Mouse (Mus musculus): ENCODE data around the gene Hmg20b. TPM values are rescaled to one million over a fixed set of nuclear protein-coding genes. Genes with fewer than 3 reads are reported as not detected.

Gene Hmg20b
- polyA plus RNA-seq, 2 experiments from 2014 or later = 14.4 to 17.3 TPM

GRCm38 (mm10) chr10:81303761-81304160 is 46.5 kb downstream of the Hmg20b start:
- ATAC-seq = peak; percentile 78

- ATAC-seq = peak; percentile 15
Measured at GRCm38 (mm10) chr10:81303258-81303657, 47.0 kb downstream of the Hmg20b start.

GRCm38 (mm10) chr10:81302781-81303218 is 47.5 kb downstream of the Hmg20b start:
- ATAC-seq = no peak

- no peak for ATAC-seq
Measured at GRCm38 (mm10) chr10:81302288-81302687, 48.0 kb downstream of the Hmg20b start.

GRCm38 (mm10) chr10:81301321-81301720 is 49.0 kb downstream of the Hmg20b start:
- no peak for ATAC-seq

GRCm38 (mm10) chr10:81300352-81300907 is 49.9 kb downstream of the Hmg20b start:
- ATAC-seq = no peak

GRCm38 (mm10) chr10:81299585-81300351 is 50.5 kb downstream of the Hmg20b start:
- no peak for ATAC-seq

- peak; percentile 61 for ATAC-seq
Measured at GRCm38 (mm10) chr10:81298369-81299100, 51.7 kb downstream of the Hmg20b start.

- ATAC-seq = peak; percentile 65
Measured at GRCm38 (mm10) chr10:81297845-81298244, 52.4 kb downstream of the Hmg20b start.

GRCm38 (mm10) chr10:81297246-81297645 is 53.0 kb downstream of the Hmg20b start:
- ATAC-seq = no peak

Other genes with a start within 250 kb of the Hmg20b start
- 10 to 100 TPM; 21.5 to 28.1 TPM for gene Map2k2, start 244.6 kb downstream of the Hmg20b start, polyA plus RNA-seq (2017; shearing (Covaris generic))
- gene Zbtb7a, start 215.3 kb downstream of the Hmg20b start, polyA plus RNA-seq (2017; shearing (Covaris generic)) = 10 to 100 TPM in 1 of 2 experiments, 1 to 10 TPM in 1; 6.5 to 11.3 TPM
- gene Pias4, start 182.6 kb downstream of the Hmg20b start, polyA plus RNA-seq (2017; shearing (Covaris generic)) = 10 to 100 TPM; 17.1 to 20.0 TPM
- gene Eef2, start 173.8 kb downstream of the Hmg20b start, polyA plus RNA-seq (2017; shearing (Covaris generic)) = 1,000 to 10,000 TPM in 1 of 2 experiments, 100 to 1,000 TPM in 1; 934 to 1,665 TPM
- gene Dapk3, start 167.5 kb downstream of the Hmg20b start, polyA plus RNA-seq (2017; shearing (Covaris generic)) = 1 to 10 TPM; 1.3 to 2.6 TPM
- gene 4930442H23Rik, start 166.6 kb downstream of the Hmg20b start, polyA plus RNA-seq (2017; shearing (Covaris generic)) = not detected
- under 1 TPM; 0.31 to 0.44 TPM for gene Nmrk2, start 148.4 kb downstream of the Hmg20b start, polyA plus RNA-seq (2017; shearing (Covaris generic))
- 1 to 10 TPM; 4.0 to 6.2 TPM for gene Atcay, start 119.6 kb downstream of the Hmg20b start, polyA plus RNA-seq (2017; shearing (Covaris generic))
- 1 to 10 TPM; 1.6 to 1.7 TPM for gene Zfr2, start 117.3 kb downstream of the Hmg20b start, polyA plus RNA-seq (2017; shearing (Covaris generic))
- 100 to 1,000 TPM in 1 of 2 experiments, 10 to 100 TPM in 1; 63.6 to 103 TPM for gene Matk, start 97.5 kb downstream of the Hmg20b start, polyA plus RNA-seq (2017; shearing (Covaris generic))
- gene Mrpl54, start 83.5 kb downstream of the Hmg20b start, polyA plus RNA-seq (2017; shearing (Covaris generic)) = 100 to 1,000 TPM; 111 to 132 TPM
- 10 to 100 TPM; 12.5 to 14.8 TPM for gene Apba3, start 83.5 kb downstream of the Hmg20b start, polyA plus RNA-seq (2017; shearing (Covaris generic))
- 1 to 10 TPM; 2.4 to 2.6 TPM for gene Tjp3, start 58.9 kb downstream of the Hmg20b start, polyA plus RNA-seq (2017; shearing (Covaris generic))
- 10 to 100 TPM; 14.6 to 15.1 TPM for gene Pip5k1c, start 57.5 kb downstream of the Hmg20b start, polyA plus RNA-seq (2017; shearing (Covaris generic))
- 1 to 10 TPM; 4.2 to 4.7 TPM for gene Cactin, start 29.4 kb downstream of the Hmg20b start, polyA plus RNA-seq (2017; shearing (Covaris generic))
- gene Tbxa2r, start 21.7 kb downstream of the Hmg20b start, polyA plus RNA-seq (2017; shearing (Covaris generic)) = 10 to 100 TPM; 19.3 to 22.0 TPM
- gene Gipc3, start 7.2 kb downstream of the Hmg20b start, polyA plus RNA-seq (2017; shearing (Covaris generic)) = under 1 TPM; 0.15 to 0.28 TPM
- gene Mfsd12, start 7.0 kb upstream of the Hmg20b start, polyA plus RNA-seq (2017; shearing (Covaris generic)) = 1 to 10 TPM; 1.3 to 1.5 TPM
- gene 4930404N11Rik, start 15.3 kb upstream of the Hmg20b start, polyA plus RNA-seq (2017; shearing (Covaris generic)) = 1 to 10 TPM in 1 of 2 experiments, under 1 TPM in 1; 0.34 to 2.0 TPM
- 10 to 100 TPM; 12.3 to 16.4 TPM for gene Fzr1, start 28.0 kb upstream of the Hmg20b start, polyA plus RNA-seq (2017; shearing (Covaris generic))
- gene Dohh, start 33.9 kb upstream of the Hmg20b start, polyA plus RNA-seq (2017; shearing (Covaris generic)) = 10 to 100 TPM in 1 of 2 experiments, 1 to 10 TPM in 1; 9.4 to 13.9 TPM
- 1 to 10 TPM; 2.2 to 3.7 TPM for gene Gm48551, start 34.0 kb upstream of the Hmg20b start, polyA plus RNA-seq (2017; shearing (Covaris generic))
- 1 to 10 TPM in 1 of 2 experiments, under 1 TPM in 1; 0.71 to 2.3 TPM for gene Gm48552, start 38.5 kb upstream of the Hmg20b start, polyA plus RNA-seq (2017; shearing (Covaris generic))
- gene Smim24, start 42.6 kb upstream of the Hmg20b start, polyA plus RNA-seq (2017; shearing (Covaris generic)) = 10 to 100 TPM in 1 of 2 experiments, 1 to 10 TPM in 1; 9.0 to 10.8 TPM
- gene Nfic, start 105.2 kb upstream of the Hmg20b start, polyA plus RNA-seq (2017; shearing (Covaris generic)) = 10 to 100 TPM; 14.2 to 19.2 TPM
- gene Celf5, start 132.2 kb upstream of the Hmg20b start, polyA plus RNA-seq (2017; shearing (Covaris generic)) = 1 to 10 TPM in 1 of 2 experiments, under 1 TPM in 1; 0.53 to 1.1 TPM
- gene Ncln, start 145.9 kb upstream of the Hmg20b start, polyA plus RNA-seq (2017; shearing (Covaris generic)) = 10 to 100 TPM; 41.9 to 63.2 TPM
- gene S1pr4, start 149.7 kb upstream of the Hmg20b start, polyA plus RNA-seq (2017; shearing (Covaris generic)) = 10 to 100 TPM; 53.2 to 76.8 TPM
- gene Gna15, start 173.7 kb upstream of the Hmg20b start, polyA plus RNA-seq (2017; shearing (Covaris generic)) = 10 to 100 TPM; 28.5 to 31.9 TPM
- 10 to 100 TPM; 28.5 to 42.5 TPM for gene Gna11, start 194.7 kb upstream of the Hmg20b start, polyA plus RNA-seq (2017; shearing (Covaris generic))
- 100 to 1,000 TPM; 103 to 139 TPM for gene Aes, start 209.0 kb upstream of the Hmg20b start, polyA plus RNA-seq (2017; shearing (Covaris generic))
- gene Tle2, start 224.1 kb upstream of the Hmg20b start, polyA plus RNA-seq (2017; shearing (Covaris generic)) = under 1 TPM in 1 of 2 experiments, not detected in 1; 0.78 TPM